Mouse (Mus musculus) forebrain, embryonic 13.5 days (tissue): Measurements from ENCODE around the gene Negr1. TPM values are rescaled to one million over a fixed set of nuclear protein-coding genes. Genes with fewer than 3 reads are reported as not detected.

Experiments used
- ATAC-seq: fragments of 200-750 bp; cut with Nextera tagmentation; 2 replicates; pipeline ENCODE4 v1.8.0; 2017
- H3K27ac ChIP-seq: fragments of 300-500 bp; sonication (generic); 2 replicates; pipeline ENCODE4 v1.5.1; 2015; ENCODE audit warnings: inconsistent platforms, mild to moderate bottlenecking, moderate library complexity
- H3K27me3 ChIP-seq: fragments of 300-500 bp; sonication (generic); 2 replicates; pipeline ENCODE4 v1.6.1; 2015; ENCODE audit warnings: mild to moderate bottlenecking, inconsistent platforms
- H3K36me3 ChIP-seq: fragments of 300-500 bp; sonication (generic); 2 replicates; pipeline ENCODE4 v1.6.1; 2015; ENCODE audit warnings: mild to moderate bottlenecking, inconsistent platforms; ENCODE audit not compliant: poor library complexity, severe bottlenecking
- H3K4me1 ChIP-seq: fragments of 300-500 bp; sonication (generic); 2 replicates; pipeline ENCODE4 v1.6.1; 2015; ENCODE audit warnings: inconsistent platforms
- H3K4me2 ChIP-seq: fragments of 300-500 bp; sonication (generic); 2 replicates; pipeline ENCODE4 v1.6.1; 2015; ENCODE audit warnings: inconsistent platforms, mild to moderate bottlenecking, moderate library complexity
- H3K4me3 ChIP-seq: fragments of 300-500 bp; sonication (generic); 2 replicates; pipeline ENCODE4 v1.5.1; 2015; ENCODE audit warnings: mild to moderate bottlenecking, inconsistent platforms
- H3K9ac ChIP-seq: fragments of 300-500 bp; sonication (generic); 2 replicates; pipeline ENCODE4 v1.6.1; 2015; ENCODE audit warnings: mild to moderate bottlenecking, inconsistent platforms
- H3K9me3 ChIP-seq: fragments of 300-500 bp; sonication (generic); replicated peaks from 2 replicates; pipeline ENCODE4 v1.6.1; 2016; ENCODE audit warnings: inconsistent platforms
- WGBS: fragments of 180-500 bp; shearing (Covaris S2); methylation state at CpG from one replicate; pipeline ENCODE4 v1.1.7; 2015; 5-methylcytosine and 5-hydroxymethylcytosine counted together
- polyA plus RNA-seq: library from polyadenylated mRNA; unstranded; fragments of >200 nt; fragmentation: Nextera tagmentation; extraction: Ambion mirVana; gene quantifications from 2 replicates; pipeline ENCODE4 v1.2.1, GENCODE M21; 2015

Negr1 gene
- polyA plus RNA-seq, 1 experiment from 2014 or later = 22.5 TPM

DNA sequence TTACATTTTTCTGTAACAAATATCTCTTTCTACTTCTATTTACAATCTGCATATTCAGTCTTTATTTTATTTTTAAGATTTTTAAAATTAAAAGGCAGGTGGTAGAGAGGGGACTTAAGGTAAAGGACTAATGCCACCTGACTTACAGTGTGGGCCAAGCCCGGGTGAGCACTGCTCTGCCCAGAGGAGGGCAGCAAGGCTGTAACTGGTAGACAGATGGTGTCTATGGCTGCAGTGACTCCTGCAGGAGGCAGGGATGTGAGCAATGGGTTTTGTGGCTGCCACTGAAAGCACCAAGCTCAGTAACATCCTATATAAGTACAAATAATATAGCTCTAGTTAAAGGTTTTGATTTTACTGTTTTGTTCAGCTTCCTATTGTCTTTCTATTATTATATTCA is 210.5 kb downstream of the Negr1 start:
- H3K27me3 ChIP-seq = no peaks in the 10 kb centered on the region
- peak; percentile 57; the same call in 1 of the 2 replicates for ATAC-seq
- H3K4me3 ChIP-seq = no peak overlapping the region
- no peak overlapping the region for H3K9ac ChIP-seq
- no peak overlapping the region for H3K4me2 ChIP-seq
- H3K9me3 ChIP-seq = no peaks in the 10 kb centered on the region
- H3K27ac ChIP-seq = no peak overlapping the region
- 48% methylated on average over 1 of the region's 1 CpGs for WGBS
- no peaks in the 10 kb centered on the region for H3K36me3 ChIP-seq
- no peaks in the 10 kb centered on the region for H3K4me1 ChIP-seq

DNA sequence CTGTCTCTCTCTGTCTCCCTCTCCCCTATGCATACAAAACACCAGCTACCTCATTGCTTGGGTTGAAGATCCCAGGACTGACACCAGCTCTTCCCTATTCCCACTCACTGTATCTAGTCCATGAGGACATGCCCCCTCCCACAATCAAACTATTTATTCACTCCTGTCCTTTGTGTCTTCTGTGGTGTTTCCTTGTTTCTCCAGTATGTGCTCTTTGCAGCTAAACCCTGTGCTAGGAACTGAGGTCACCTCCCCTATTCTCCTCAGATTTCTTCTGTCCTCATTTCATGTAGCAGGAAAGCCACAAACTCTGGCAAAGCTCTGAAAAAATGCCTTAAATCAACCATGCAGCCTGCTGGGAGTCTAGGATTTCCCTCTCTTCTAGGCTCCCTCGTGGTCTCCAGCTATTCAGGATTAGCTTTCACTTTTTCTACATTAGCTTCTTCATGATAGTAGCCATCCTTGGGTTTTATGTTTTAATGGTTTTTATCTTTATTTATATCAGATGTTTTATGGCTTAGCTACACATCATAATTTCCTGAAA is 222.8 kb downstream of the Negr1 start:
- Histone ChIP-seq H3K27ac (no peak overlapping the region), H3K4me3 (no peak overlapping the region), H3K4me1 (no peaks in the 10 kb centered on the region), H3K36me3 (no peaks in the 10 kb centered on the region), H3K9ac (no peak overlapping the region), H3K4me2 (no peak overlapping the region), H3K9me3 (no peaks in the 10 kb centered on the region), H3K27me3 (no peaks in the 10 kb centered on the region)
- WGBS = 45% methylated on average over 1 of the region's 1 CpGs
- no peak for ATAC-seq

DNA sequence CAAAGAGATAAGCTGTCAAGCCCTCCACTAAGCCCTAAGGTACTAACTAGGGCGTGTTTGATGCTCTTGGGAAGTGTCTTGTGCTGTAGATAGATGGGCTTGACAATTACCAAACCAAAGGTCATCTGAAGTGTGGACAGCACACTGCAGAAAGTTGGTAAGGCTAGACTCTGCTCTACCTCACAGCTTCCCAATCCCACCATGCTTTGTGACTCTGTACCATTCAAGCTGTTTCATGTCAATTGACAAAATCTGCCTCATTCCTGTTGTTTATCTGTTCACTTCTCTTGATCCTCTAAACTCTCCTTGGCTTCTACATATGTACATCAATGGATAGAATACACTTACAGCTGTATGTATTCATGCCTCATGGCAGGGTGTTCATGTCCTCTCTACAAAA is 224.8 kb downstream of the Negr1 start:
- no peak overlapping the region for H3K4me3 ChIP-seq
- H3K4me2 ChIP-seq = no peak overlapping the region
- H3K36me3 ChIP-seq = no peaks in the 10 kb centered on the region
- no peaks in the 10 kb centered on the region for H3K9me3 ChIP-seq
- H3K9ac ChIP-seq = no peak overlapping the region
- 86% methylated on average over 1 of the region's 1 CpGs for WGBS
- H3K27me3 ChIP-seq = no peaks in the 10 kb centered on the region
- H3K4me1 ChIP-seq = no peaks in the 10 kb centered on the region
- no peak overlapping the region for H3K27ac ChIP-seq
- ATAC-seq = no peak

DNA sequence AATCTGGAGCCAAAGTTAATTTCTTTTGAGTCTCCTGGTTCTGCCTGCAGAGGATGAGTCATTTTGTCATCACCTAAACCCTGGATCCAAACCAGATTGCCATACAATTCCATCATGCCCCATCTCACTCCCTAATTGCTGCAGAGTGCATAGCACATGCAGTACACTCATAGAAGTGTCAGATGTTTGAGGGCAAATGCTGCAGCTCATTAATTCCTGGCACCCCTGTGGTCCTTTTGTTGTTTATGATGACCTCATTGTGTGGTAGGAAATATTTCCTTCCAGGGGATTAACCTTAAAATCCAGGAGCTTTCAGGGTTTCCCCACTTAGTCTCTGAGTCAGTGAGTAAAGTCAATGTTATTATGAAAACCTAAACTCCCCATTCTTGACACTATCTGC is 229.6 kb downstream of the Negr1 start:
- peak; percentile 58; the same call in 1 of the 2 replicates for ATAC-seq
- Histone ChIP-seq H3K9me3 (no peaks in the 10 kb centered on the region), H3K4me1 (peaks cover 10% of the 10 kb centered on the region)

DNA sequence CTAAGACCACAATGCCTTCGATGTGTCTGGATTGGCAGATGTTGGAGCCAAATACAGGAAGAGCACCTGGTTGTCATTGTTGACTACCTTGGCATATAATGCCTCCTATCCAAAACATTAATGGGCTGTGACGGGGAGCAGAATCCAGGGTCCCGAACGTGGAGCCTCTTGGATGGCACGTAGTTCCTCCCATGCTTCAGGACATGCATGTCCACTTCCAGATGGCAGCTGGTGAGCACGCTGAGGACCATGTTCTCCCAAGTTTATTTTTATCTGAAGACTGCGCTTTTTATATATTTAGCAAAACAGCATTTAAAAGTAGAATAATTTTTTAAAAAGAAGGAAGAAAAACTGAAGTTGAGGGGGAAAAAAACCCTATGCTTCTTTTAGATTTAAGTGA is 231.1 kb downstream of the Negr1 start:
- Histone ChIP-seq H3K27ac (no peak overlapping the region), H3K4me3 (no peak overlapping the region), H3K9me3 (no peaks in the 10 kb centered on the region), H3K27me3 (no peaks in the 10 kb centered on the region), H3K36me3 (no peaks in the 10 kb centered on the region), H3K4me2 (no peak overlapping the region), H3K9ac (no peak overlapping the region), H3K4me1 (peaks cover 12% of the 10 kb centered on the region)
- ATAC-seq = no peak
- 92% methylated on average over 7 of the region's 7 CpGs for WGBS

More for the DNA sequence above, 229.6 kb downstream of the Negr1 start:
- Histone ChIP-seq H3K4me3 (no peak overlapping the region), H3K9ac (no peak overlapping the region), H3K27me3 (no peaks in the 10 kb centered on the region), H3K27ac (no peak overlapping the region), H3K4me2 (no peak overlapping the region), H3K36me3 (no peaks in the 10 kb centered on the region)

DNA sequence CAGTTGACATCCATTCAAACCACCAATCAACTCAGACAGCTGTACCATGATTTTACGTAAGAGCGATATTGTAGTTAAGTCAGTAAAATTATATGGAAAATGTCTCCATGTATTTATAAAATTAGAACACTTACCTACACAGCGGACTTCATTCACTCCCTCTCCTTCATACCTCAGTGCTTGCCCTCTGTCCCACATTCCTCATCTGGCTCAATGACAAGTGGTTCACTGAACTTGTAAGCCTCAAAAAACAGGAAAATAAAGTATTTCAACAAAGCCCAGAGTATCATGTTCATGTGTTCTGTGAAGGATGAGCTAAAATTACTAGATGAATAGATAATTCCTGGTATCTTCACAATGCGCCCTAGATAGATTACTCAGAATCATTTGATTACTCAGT is 232.5 kb downstream of the Negr1 start:
- Histone ChIP-seq H3K27me3 (no peaks in the 10 kb centered on the region), H3K4me2 (no peak overlapping the region), H3K4me1 (peaks cover 12% of the 10 kb centered on the region), H3K27ac (no peak overlapping the region), H3K36me3 (no peaks in the 10 kb centered on the region), H3K9me3 (no peaks in the 10 kb centered on the region), H3K4me3 (no peak overlapping the region), H3K9ac (no peak overlapping the region)
- no peak for ATAC-seq
- WGBS = 89% methylated on average over 4 of the region's 4 CpGs

DNA sequence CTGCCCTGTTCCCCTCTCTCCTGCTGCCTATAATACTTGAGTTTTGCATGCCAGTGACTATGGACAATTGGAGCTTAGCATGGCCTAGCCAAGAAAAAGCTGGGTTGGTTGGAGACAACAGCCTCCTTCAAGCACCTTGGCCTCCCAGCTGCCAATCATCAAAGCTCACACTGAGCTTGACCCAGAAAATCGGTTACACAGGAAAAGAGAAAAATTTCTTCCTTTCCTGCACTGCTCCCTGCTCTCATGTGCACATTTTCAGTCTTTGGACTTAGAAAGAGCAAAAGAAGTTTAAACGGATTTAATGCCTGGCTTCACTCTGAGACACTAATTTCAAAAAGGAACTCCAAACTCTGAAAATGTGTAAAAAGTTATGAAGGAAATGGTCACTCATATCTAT is 233.0 kb downstream of the Negr1 start:
- H3K4me1 ChIP-seq = peaks cover 12% of the 10 kb centered on the region
- no peaks in the 10 kb centered on the region for H3K27me3 ChIP-seq
- no peak overlapping the region for H3K9ac ChIP-seq
- H3K36me3 ChIP-seq = no peaks in the 10 kb centered on the region
- H3K9me3 ChIP-seq = no peaks in the 10 kb centered on the region
- ATAC-seq = no peak
- H3K4me2 ChIP-seq = no peak overlapping the region
- no peak overlapping the region for H3K27ac ChIP-seq
- no peak overlapping the region for H3K4me3 ChIP-seq
- WGBS = 33% methylated on average over 2 of the region's 2 CpGs

DNA sequence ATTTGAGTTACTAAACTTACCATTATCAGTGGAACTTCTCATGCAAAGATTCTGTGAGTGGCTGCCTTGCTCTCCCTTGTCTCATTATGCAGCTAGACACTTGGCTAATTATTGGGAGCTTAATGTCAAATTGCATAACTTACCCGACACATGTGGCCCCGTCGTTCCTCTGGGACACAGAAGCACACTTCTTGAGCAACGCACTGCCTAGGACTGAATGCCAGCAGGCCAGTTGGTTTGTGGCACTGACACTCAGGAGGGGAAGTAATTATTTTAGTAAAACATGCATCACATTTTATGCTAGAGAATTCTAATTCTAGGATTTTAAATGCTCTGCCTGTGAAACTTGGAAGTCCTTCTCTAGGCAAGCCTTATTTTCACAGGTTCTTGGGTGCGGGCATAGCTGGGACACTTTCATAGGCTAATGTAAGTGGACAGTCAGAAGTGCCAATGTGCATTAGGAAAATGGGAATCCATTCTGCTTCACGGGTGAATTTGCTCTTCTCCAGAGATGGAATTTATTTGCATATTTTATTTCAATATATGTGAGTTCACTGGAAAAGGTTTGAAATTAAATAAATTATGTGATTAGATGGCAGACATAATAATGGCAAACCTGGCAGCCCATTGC is 234.6 kb downstream of the Negr1 start:
- no peak overlapping the region for H3K4me2 ChIP-seq
- ATAC-seq = no peak
- H3K4me3 ChIP-seq = no peak overlapping the region
- H3K27ac ChIP-seq = no peak overlapping the region; the same call in 1 of the 2 replicates
- no peaks in the 10 kb centered on the region for H3K27me3 ChIP-seq
- H3K9ac ChIP-seq = no peak overlapping the region
- 48% methylated on average over 6 of the region's 6 CpGs for WGBS
- no peaks in the 10 kb centered on the region for H3K9me3 ChIP-seq
- peaks cover 12% of the 10 kb centered on the region for H3K4me1 ChIP-seq
- H3K36me3 ChIP-seq = no peaks in the 10 kb centered on the region

DNA sequence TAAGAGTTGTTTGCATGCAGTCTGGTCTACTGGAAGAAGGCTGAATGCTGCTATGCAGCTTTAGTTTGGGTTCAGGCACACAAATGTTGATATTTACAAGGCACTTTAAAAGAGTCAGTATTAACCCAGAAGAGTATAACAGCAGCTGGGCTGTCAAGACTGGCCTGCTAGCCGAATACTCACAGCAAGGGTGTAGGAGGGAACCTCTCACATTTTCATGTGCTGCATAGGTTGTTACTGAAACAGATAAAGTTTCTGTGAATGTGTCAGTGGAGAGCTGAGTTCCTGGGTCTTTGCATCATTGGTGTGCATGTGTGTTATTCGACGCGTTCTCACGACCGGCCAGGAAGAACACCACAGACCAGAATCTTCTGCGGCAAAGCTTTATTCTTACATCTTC is 237.6 kb downstream of the Negr1 start:
- Histone ChIP-seq H3K27me3 (no peaks in the 10 kb centered on the region), H3K4me1 (peaks cover 12% of the 10 kb centered on the region), H3K27ac (no peak overlapping the region), H3K36me3 (no peaks in the 10 kb centered on the region), H3K9ac (no peak overlapping the region), H3K9me3 (no peaks in the 10 kb centered on the region), H3K4me3 (no peak overlapping the region), H3K4me2 (no peak overlapping the region)
- ATAC-seq = no peak
- 95% methylated on average over 7 of the region's 7 CpGs for WGBS

DNA sequence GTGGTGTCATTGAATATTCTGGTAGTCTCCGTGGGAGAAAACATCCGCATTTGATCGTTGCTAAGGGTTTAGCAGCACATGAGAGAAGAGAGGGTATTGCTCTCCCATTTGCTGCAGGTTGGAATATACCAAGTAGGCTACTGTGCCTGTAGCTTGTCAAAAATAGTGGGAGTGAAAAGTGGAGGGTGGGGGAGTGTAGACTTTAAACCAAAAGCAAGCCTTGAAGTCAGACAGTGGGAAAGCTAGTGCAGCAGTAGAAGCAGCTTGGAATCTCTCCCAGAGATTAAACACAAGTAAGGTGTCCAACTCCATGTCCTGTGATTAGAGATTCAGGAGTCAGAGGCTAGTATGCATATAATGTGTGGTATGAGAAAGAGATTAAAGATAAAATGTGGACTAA is 248.2 kb downstream of the Negr1 start:
- Histone ChIP-seq H3K4me2 (no peak overlapping the region), H3K4me3 (no peak overlapping the region), H3K27ac (no peak overlapping the region), H3K36me3 (no peaks in the 10 kb centered on the region), H3K9me3 (no peaks in the 10 kb centered on the region), H3K9ac (no peak overlapping the region), H3K4me1 (no peaks in the 10 kb centered on the region), H3K27me3 (no peaks in the 10 kb centered on the region)
- no peak for ATAC-seq
- WGBS = 91% methylated on average over 3 of the region's 3 CpGs

DNA sequence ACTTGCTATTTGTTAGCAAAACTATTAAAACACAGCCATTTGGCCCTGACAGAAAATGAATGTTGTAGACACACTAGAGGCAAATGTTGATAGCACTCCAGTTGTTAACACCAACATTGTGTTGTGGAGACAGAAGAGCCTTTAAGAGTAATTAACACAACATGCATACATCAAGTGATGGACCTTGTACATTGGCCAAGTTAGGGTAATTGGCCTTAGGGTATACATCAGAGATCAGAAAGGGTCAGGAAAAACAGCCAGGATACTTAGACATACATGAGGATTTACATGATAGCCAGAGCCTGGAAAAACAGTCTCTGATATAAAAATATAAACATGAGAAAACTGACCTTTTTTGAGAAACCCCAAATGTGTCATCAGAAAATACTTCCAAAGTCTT is 255.3 kb downstream of the Negr1 start:
- Histone ChIP-seq H3K27ac (no peak overlapping the region), H3K9ac (no peak overlapping the region), H3K4me3 (no peak overlapping the region), H3K4me2 (no peak overlapping the region), H3K9me3 (no peaks in the 10 kb centered on the region), H3K36me3 (no peaks in the 10 kb centered on the region), H3K4me1 (no peaks in the 10 kb centered on the region), H3K27me3 (no peaks in the 10 kb centered on the region)
- no peak for ATAC-seq

DNA sequence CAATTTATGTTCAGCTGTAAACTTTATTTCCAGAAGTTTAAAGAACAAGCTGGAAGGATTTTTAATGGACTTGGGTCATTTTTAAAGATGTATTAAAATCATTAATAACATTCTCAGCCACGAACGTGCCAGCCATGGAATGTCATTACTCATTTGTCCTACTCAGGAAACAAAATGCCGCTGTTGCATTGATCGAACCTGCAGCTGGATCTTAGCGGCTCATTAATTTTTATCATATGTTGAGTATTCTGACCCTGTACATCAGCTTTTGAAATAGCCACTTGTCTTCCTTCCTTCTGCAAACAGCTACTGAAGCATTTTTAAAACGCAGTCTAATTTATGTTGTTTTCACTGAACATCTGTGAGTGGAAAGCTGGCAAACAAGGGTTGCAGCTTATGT is 255.9 kb downstream of the Negr1 start:
- H3K27me3 ChIP-seq = no peaks in the 10 kb centered on the region
- H3K4me2 ChIP-seq = no peak overlapping the region
- H3K4me1 ChIP-seq = no peaks in the 10 kb centered on the region
- no peak for ATAC-seq
- no peaks in the 10 kb centered on the region for H3K36me3 ChIP-seq
- no peak overlapping the region for H3K4me3 ChIP-seq
- H3K9ac ChIP-seq = no peak overlapping the region
- H3K27ac ChIP-seq = no peak overlapping the region
- H3K9me3 ChIP-seq = no peaks in the 10 kb centered on the region
- 84% methylated on average over 6 of the region's 6 CpGs for WGBS

DNA sequence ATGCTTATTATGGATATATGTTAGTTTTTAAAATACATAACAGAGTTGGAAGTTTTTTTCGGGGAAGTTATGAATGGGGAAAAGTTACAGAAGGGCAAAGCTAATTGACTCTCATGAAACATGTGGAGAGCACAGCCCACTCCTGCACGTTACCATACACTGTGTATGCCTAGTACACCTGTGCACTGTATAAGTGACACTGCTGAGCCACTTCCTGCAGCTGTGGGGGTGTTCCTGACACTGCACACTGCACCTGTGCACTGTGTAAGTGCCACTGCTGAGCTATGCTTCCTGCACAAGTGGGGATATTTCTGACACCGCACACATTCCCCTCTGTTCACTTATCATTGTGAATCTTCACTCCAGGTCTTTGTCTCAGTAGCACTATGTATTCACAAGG is 261.4 kb downstream of the Negr1 start:
- no peak overlapping the region for H3K4me2 ChIP-seq
- no peaks in the 10 kb centered on the region for H3K27me3 ChIP-seq
- no peak overlapping the region for H3K4me3 ChIP-seq
- no peak overlapping the region for H3K27ac ChIP-seq
- WGBS = 92% methylated on average over 3 of the region's 3 CpGs
- no peak for ATAC-seq
- no peak overlapping the region for H3K9ac ChIP-seq
- no peaks in the 10 kb centered on the region for H3K4me1 ChIP-seq
- H3K9me3 ChIP-seq = no peaks in the 10 kb centered on the region
- no peaks in the 10 kb centered on the region for H3K36me3 ChIP-seq
